Mouse (Mus musculus) heart, embryonic 15.5 days (tissue): Measurements from ENCODE around the gene Qars. TPM values are rescaled to one million over a fixed set of nuclear protein-coding genes. Genes with fewer than 3 reads are reported as not detected.

Experiments used
- ATAC-seq: fragments of 200-750 bp; cut with Nextera tagmentation; replicated peaks from 2 replicates; pipeline ENCODE4 v1.8.0; 2017; ENCODE audit warnings: low read depth, moderate TSS enrichment; ENCODE audit not compliant: insufficient number of reproducible peaks, insufficient read depth, low FRiP score
- H3K27ac ChIP-seq: fragments of 300-500 bp; sonication (generic); 2 replicates; pipeline ENCODE4 v1.5.1; 2015; ENCODE audit warnings: mild to moderate bottlenecking, inconsistent platforms
- H3K27me3 ChIP-seq: fragments of 300-500 bp; sonication (generic); 2 replicates; pipeline ENCODE4 v1.6.1; 2015; ENCODE audit warnings: inconsistent platforms
- H3K36me3 ChIP-seq: fragments of 300-500 bp; sonication (generic); 2 replicates; pipeline ENCODE4 v1.6.1; 2015; ENCODE audit warnings: mild to moderate bottlenecking, inconsistent platforms
- H3K4me1 ChIP-seq: fragments of 300-500 bp; sonication (generic); replicated peaks from 2 replicates; pipeline ENCODE4 v1.6.1; 2015; ENCODE audit warnings: inconsistent platforms
- H3K4me2 ChIP-seq: fragments of 300-500 bp; sonication (generic); 2 replicates; pipeline ENCODE4 v1.6.1; 2015; ENCODE audit warnings: inconsistent platforms, mild to moderate bottlenecking, moderate library complexity
- H3K4me3 ChIP-seq: fragments of 300-500 bp; sonication (generic); 2 replicates; pipeline ENCODE4 v1.5.1; 2015; ENCODE audit warnings: mild to moderate bottlenecking, inconsistent platforms
- H3K9ac ChIP-seq: fragments of 300-500 bp; sonication (generic); 2 replicates; pipeline ENCODE4 v1.6.1; 2015; ENCODE audit warnings: mild to moderate bottlenecking, inconsistent platforms
- H3K9me3 ChIP-seq: fragments of 300-500 bp; sonication (generic); replicated peaks from 2 replicates; pipeline ENCODE4 v1.6.1; 2016; ENCODE audit warnings: inconsistent platforms
- WGBS: fragments of 180-500 bp; shearing (Covaris S2); methylation state at CpG from one replicate; pipeline ENCODE4 v1.1.7; 2015; ENCODE audit warnings: mixed read lengths; 5-methylcytosine and 5-hydroxymethylcytosine counted together
- polyA plus RNA-seq: library from polyadenylated mRNA; unstranded; fragments of >200 nt; fragmentation: Nextera tagmentation; extraction: Ambion mirVana; gene quantifications from 2 replicates; pipeline ENCODE4 v1.2.1, GENCODE M21; 2015

The Qars gene
- polyA plus RNA-seq, 1 experiment from 2014 or later, result 49.4 TPM

DNA sequence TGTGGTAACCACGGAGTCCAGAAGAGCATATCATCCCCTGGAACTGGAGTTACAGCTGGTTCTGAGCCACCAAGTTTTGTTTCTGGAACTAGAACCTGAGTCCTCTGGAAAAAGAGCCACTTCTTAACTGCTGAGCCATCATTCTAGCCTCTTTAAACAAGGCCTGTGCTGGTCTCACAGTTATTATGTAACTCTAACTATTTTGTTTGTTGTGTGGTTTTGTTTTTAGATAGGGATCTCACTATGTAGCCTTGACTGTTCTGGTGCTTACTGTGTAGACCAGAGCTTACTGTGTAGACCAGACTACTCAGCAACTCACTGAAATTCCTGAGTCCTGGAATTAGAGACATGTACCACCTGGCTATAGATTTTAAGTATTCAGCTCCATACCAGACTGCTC is 39.4 kb downstream of the Qars start:
- H3K9me3 ChIP-seq, result no peaks in the 10 kb centered on the region

GRCm38 (mm10) chr9:108559169-108559568 is 51.7 kb downstream of the Qars start:
- no peak for ATAC-seq
- Histone ChIP-seq H3K9ac (no peak overlapping the region), H3K36me3 (peaks cover 72% of the 10 kb centered on the region), H3K4me2 (no peak overlapping the region), H3K4me1 (peaks cover 16% of the 10 kb centered on the region), H3K27me3 (no peaks in the 10 kb centered on the region), H3K27ac (no peak overlapping the region), H3K4me3 (no peak overlapping the region), H3K9me3 (no peaks in the 10 kb centered on the region)
- 86% methylated on average over 4 of the region's 4 CpGs for WGBS

More for the DNA sequence above, 39.4 kb downstream of the Qars start:
- no peak overlapping the region for H3K27ac ChIP-seq
- no peaks in the 10 kb centered on the region for H3K27me3 ChIP-seq
- ATAC-seq, result no peak
- WGBS, result 88% methylated on average over 1 of the region's 1 CpGs
- no peaks in the 10 kb centered on the region for H3K4me1 ChIP-seq
- H3K4me3 ChIP-seq, result no peak overlapping the region
- H3K9ac ChIP-seq, result no peak overlapping the region
- peaks cover 82% of the 10 kb centered on the region for H3K36me3 ChIP-seq
- H3K4me2 ChIP-seq, result no peak overlapping the region

GRCm38 (mm10) chr9:108560227-108560841 is 52.8 kb downstream of the Qars start, which contains the start of gene Impdh2:
Gene Impdh2 (plus strand): TSS chr9:108560286.
- Histone ChIP-seq H3K9ac (peak within 1 kb of the TSS; percentile 77), H3K36me3 (peaks cover 72% of the 10 kb centered on the region), H3K27me3 (no peaks in the 10 kb centered on the region), H3K4me3 (peak within 1 kb of the TSS; percentile 63), H3K27ac (peak within 1 kb of the TSS; percentile 83), H3K4me2 (peak within 1 kb of the TSS; percentile 75), H3K9me3 (no peaks in the 10 kb centered on the region), H3K4me1 (peaks cover 16% of the 10 kb centered on the region)
- ATAC-seq, result peak; percentile 98
- under 1% methylated on average over 53 of the region's 53 CpGs for WGBS

GRCm38 (mm10) chr9:108563671-108564070 is 56.2 kb downstream of the Qars start:
- peaks cover 49% of the 10 kb centered on the region for H3K36me3 ChIP-seq
- H3K9ac ChIP-seq, result no peak overlapping the region
- WGBS, result 87% methylated on average over 8 of the region's 8 CpGs

DNA sequence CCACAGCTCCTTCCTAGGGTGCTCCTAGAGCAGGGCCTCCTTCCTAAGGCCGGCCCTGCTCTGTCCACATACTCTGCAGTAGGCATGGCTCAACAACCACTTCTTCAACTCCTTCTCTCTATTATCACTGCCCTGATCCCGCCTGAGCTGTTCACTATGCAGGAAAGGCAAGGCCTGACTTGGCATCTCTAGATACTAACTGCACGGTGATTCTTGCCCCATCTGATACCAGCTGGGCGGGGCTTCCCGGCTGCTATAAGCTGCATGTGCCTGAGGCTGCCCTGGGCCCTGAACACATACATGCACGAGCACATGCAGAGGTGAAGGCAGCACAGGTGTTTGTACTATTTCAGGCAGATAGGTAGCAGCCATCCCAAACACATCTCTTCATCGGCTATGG is 56.6 kb downstream of the Qars start:
- WGBS, result 75% methylated on average over 7 of the region's 7 CpGs
- Histone ChIP-seq H3K9ac (no peak overlapping the region), H3K4me2 (no peak overlapping the region), H3K36me3 (peaks cover 44% of the 10 kb centered on the region), H3K27ac (no peak overlapping the region), H3K27me3 (no peaks in the 10 kb centered on the region), H3K4me1 (peaks cover 40% of the 10 kb centered on the region), H3K4me3 (no peak overlapping the region), H3K9me3 (no peaks in the 10 kb centered on the region)
- no peak for ATAC-seq

More at GRCm38 (mm10) chr9:108563671-108564070, 56.2 kb downstream of the Qars start:
- Histone ChIP-seq H3K27me3 (no peaks in the 10 kb centered on the region), H3K4me1 (peaks cover 35% of the 10 kb centered on the region), H3K9me3 (no peaks in the 10 kb centered on the region), H3K27ac (no peak overlapping the region), H3K4me3 (no peak overlapping the region), H3K4me2 (no peak overlapping the region)
- no peak for ATAC-seq

Other genes starting within 250 kb of the Qars start
- gene Dag1, start 243.7 kb upstream of the Qars start, polyA plus RNA-seq, result 128 and 143 TPM in 2 replicates
- gene Nicn1, start 217.3 kb upstream of the Qars start, polyA plus RNA-seq, result 23.9 and 29.0 TPM in 2 replicates
- 8.2 and 9.1 TPM in 2 replicates for gene Amt, start 210.9 kb upstream of the Qars start, polyA plus RNA-seq
- 356 and 369 TPM in 2 replicates for gene Rhoa, start 201.6 kb upstream of the Qars start, polyA plus RNA-seq
- gene Tcta, start 201.5 kb upstream of the Qars start, polyA plus RNA-seq, result 31.6 and 34.9 TPM in 2 replicates
- 746 and 792 TPM in 2 replicates for gene Gpx1, start 168.8 kb upstream of the Qars start, polyA plus RNA-seq
- 68.3 and 88.0 TPM in 2 replicates for gene Usp4, start 159.9 kb upstream of the Qars start, polyA plus RNA-seq
- gene 1700102P08Rik, start 114.9 kb upstream of the Qars start, polyA plus RNA-seq, result 0.38 and 0.53 TPM in 2 replicates
- 0.84 and 1.1 TPM in 2 replicates for gene Ccdc36, start 79.2 kb upstream of the Qars start, polyA plus RNA-seq
- not detected in 2 replicates for gene BC048562, start 71.2 kb upstream of the Qars start, polyA plus RNA-seq
- 32.2 and 42.1 TPM in 2 replicates for gene Ccdc71, start 47.2 kb upstream of the Qars start, polyA plus RNA-seq
- 95.7 and 103 TPM in 2 replicates for gene Klhdc8b, start 46.1 kb upstream of the Qars start, polyA plus RNA-seq
- 55.5 and 64.2 TPM in 2 replicates for gene Lamb2, start 28.0 kb upstream of the Qars start, polyA plus RNA-seq
- gene Usp19, start 17.1 kb upstream of the Qars start, polyA plus RNA-seq, result 51.5 and 68.5 TPM in 2 replicates
- gene Qrich1, start 9.1 kb downstream of the Qars start, polyA plus RNA-seq, result 75.1 and 84.6 TPM in 2 replicates
- 81.6 and 97.3 TPM in 2 replicates for gene Impdh2, start 52.6 kb downstream of the Qars start, polyA plus RNA-seq
- 52.6 and 55.4 TPM in 2 replicates for gene Ndufaf3, start 59.7 kb downstream of the Qars start, polyA plus RNA-seq
- 66.8 and 103 TPM in 2 replicates for gene Dalrd3, start 62.2 kb downstream of the Qars start, polyA plus RNA-seq
- 42.5 and 68.5 TPM in 2 replicates for gene Wdr6, start 71.0 kb downstream of the Qars start, polyA plus RNA-seq
- gene P4htm, start 90.0 kb downstream of the Qars start, polyA plus RNA-seq, result 18.6 and 20.9 TPM in 2 replicates
- gene Arih2, start 141.7 kb downstream of the Qars start, polyA plus RNA-seq, result 38.3 and 47.1 TPM in 2 replicates
- gene Slc25a20, start 154.4 kb downstream of the Qars start, polyA plus RNA-seq, result 73.4 and 74.6 TPM in 2 replicates
- gene Prkar2a, start 181.6 kb downstream of the Qars start, polyA plus RNA-seq, result 25.7 and 26.8 TPM in 2 replicates